Mouse (Mus musculus) heart, adult 2 months (tissue): Measurements from ENCODE around the gene Togaram2.

Source experiments
- CTCF ChIP-seq: fragments of 200-600 bp; IDR thresholded peaks from 2 replicates; pipeline ENCODE4 v1.8.1; 2022; ENCODE audit warnings: antibody characterized with exemption, mild to moderate bottlenecking, moderate library complexity
- EP300 ChIP-seq: fragments of 200-500 bp; IDR thresholded peaks from 2 replicates; pipeline ENCODE4 v1.6.1; 2011; ENCODE audit warnings: low read depth, low read length, control low read depth; ENCODE audit not compliant: insufficient read depth
- POLR2A ChIP-seq: fragments of 200-500 bp; IDR thresholded peaks from 2 replicates; pipeline ENCODE4 v1.6.1; 2011; ENCODE audit warnings: mild to moderate bottlenecking, low read depth, low read length, control low read depth; ENCODE audit not compliant: insufficient read depth

GRCm38 (mm10) chr17:71707715-71708114, 34.7 kb downstream of the Togaram2 start:
- TF ChIP-seq EP300 (no peak), CTCF (no peak), POLR2A (no peak)
